Mouse (Mus musculus): ENCODE measurements around the gene Foxg1.

The Foxg1 gene

DNA sequence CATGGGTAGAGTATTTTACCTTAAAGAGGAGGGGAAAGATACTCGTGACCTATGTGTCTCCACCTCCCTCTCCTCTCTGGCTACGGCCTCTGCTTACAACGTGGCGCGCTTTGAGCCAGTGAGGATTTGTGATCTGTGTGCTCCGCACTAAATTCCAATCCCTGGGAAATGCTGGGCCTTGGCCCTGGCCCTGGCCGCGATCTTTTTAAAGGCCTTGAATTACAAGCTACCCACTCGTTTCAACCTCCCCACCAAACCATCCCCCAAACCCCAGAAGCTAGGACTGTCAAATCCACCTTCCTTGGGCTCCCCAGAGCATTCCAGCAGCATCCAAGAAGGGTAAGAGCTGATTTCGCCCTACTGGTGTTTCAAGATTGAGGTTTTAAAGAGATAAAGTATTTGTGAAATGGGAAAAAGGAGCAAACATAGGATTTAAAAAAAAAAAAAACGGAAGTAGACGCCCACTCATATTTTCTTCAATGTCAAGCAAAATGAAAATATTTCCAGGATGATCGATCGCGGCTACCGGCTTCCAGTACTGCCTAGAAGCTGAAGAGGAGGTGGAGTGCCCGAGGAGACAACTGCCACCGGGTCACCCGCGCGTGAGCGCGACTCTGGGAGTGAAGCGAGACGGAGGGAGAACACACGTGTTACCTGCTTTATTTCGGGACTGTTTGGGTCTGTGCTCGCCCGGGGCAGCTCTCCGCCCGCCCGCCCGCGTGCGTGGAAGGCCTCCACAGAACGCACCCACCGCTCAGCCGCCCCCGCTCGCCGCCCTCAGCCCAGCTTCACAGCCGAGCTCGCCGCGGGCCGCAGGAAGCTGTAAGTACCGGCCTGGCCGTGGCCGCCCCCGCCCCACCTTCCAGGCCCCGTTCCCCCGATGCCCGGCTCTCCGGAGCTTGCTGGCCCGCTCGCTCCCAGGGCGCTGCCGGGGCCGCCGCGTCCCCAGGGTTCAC lies at the start of gene Foxg1:
Gene Foxg1 (plus strand): TSS at position 96 of the 956 bp plus-strand sequence.
- DNase-seq, result no peak

DNA sequence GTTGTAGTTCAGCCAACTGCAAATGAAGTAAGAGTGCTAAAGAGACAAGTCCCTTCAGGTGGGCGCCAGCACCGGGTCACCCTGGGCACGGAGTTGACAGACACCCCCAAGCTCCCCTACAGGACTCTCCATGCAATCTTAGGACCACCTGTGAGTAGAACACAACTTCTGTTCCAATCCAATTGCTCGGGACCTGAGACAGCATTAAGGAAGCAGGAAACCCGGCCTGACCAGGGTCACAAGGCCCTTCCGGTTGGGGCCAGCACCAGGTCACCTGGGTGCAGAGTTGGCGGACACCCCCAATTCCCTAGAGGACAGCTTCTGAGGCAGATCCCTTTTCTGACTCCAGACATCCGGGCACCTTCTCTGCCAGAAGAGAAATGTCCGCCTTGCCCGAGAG lies 32.8 kb upstream of the Foxg1 start:
- no peak for DNase-seq

DNA sequence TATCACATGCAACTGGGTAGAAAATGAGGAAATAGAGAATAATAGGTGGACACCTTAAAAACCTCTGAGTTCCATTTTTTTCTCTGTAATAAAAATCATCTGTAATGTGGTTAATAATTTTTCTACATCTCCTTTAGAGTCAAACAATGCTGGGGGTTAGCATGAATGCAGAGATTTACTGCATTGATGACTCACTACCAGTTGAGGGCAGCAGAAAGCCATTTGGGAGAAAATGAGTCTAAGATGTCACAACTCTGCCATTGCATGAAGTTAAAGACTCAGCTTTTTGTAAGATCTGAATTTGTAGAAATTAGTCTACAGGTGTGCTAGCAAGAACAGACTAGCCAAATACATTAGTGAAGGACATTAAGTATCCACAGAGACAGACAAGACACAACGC lies 13.5 kb upstream of the Foxg1 start:
- no peak for DNase-seq

DNA sequence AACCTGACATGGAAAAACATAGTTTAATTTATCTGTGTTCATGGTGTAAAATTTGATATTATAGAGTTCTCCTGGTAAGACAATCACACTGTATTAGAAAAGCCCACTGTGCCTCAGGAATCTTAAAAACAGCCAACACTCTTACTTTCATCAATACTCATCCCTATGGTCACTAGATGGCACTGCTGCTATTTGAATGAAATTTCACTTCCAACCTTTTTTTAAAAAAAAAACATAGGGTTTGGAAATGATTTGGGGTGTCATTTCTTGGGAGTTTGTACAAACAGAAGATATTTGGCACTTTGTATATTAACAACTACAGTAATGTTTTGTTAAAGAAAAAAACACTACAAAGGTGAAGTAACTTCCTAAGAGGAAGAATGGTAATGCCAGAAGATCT lies 10.3 kb upstream of the Foxg1 start:
- DNase-seq, result no peak

DNA sequence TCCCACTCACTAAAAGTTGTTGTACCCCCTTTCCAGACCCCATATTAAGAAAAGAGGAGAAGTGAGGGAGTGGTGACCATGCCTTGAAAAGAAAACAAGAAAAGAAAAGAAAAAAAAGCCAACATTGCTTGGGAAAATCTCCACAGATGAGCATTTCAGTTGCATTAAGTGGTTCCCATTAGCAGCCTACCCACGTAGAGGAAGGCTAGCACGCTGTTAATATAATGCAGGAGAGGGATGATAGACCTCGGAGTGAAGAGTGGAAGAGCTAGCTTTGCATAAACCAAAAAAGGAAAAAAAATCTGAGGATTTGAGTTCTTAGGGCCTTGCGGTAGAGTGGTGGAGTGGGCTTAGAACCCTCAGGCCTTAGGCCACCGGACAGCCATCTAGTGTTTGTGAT lies 9.3 kb upstream of the Foxg1 start:
- no peak for DNase-seq

- DNase-seq, result no peak
Observed at GRCm38 (mm10) chr12:49373821-49374605, 8.4 kb upstream of the Foxg1 start.

DNA sequence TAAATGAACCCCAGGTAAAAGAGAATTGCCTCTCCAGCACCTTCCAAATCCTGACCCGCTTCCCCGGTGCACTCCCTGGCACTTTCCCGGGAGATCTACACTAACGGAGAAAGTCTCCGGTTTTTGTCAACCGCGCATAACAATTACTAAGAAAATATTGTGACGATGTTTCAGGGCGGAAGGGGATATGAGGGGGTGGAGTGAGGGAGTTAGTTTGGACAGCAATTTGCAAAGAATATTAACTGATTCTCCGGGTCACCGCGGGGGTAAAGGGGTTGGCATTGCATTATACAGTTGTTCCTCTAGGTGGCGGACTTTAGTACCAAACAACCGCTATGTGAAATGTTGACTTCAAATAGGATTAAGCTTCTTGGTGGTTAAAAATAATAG lies 7.9 kb upstream of the Foxg1 start:
- no peak for DNase-seq

GRCm38 (mm10) chr12:49375427-49376317 lies 6.8 kb upstream of the Foxg1 start:
- DNase-seq, result no peak

- DNase-seq, result no peak
Observed at GRCm38 (mm10) chr12:49376318-49376992, 6.0 kb upstream of the Foxg1 start.

DNA sequence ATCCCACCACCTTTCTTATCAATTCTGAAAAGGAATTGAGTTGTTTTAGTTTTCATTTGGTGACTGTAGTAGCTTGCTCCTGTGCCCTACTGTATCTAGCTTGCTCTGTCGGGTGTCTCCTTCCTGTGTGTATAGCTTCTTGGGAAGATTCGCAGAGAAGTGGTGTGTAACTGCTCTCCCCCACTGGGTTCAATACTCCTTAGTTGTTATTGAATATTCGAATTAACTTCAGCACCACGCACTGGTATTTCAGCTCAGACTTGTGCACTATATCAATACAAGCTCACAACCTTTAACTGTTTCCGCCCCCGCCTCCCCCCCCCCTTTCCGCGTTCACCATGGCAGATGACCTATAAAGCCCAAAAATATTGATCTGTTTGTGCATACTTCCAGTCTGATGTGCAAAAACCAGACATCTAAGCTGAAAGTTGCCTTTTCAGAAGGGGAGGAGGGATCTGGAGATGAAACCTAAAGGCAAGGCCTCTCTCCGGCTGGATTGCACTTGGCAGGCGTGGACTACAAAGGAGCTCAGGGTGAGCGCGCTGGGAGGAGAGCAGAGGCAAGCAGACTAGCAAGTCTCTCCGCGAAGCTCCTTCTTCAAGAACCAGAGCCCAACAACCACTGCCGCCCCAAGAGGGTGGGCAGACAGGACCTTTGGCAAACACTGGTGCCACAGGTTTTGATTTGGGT lies 5.0 kb upstream of the Foxg1 start:
- DNase-seq, result no peak

DNA sequence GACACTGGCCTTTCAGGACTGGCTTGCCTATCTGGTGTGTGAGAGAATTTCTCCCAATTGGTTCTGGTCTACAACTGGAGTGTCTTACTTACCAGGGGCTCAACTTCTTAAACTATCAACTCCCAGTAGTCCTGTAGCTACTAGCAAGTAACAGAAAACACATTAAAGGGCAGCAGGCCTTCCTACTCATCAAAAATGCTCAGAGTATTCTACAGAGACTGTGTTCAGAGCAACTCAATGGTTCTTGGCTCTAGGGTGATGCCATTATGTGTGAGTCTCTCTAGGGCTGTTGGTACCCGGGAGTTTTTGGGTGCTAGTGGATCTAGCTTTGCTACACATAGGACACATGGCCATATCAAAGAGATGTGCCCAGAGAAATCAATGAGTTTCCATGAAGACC lies 3.5 kb upstream of the Foxg1 start:
- no peak for DNase-seq

GRCm38 (mm10) chr12:49379446-49379845 lies 3.0 kb upstream of the Foxg1 start:
- DNase-seq, result no peak

GRCm38 (mm10) chr12:49380442-49380841 lies 2.0 kb upstream of the Foxg1 start:
- no peak for DNase-seq

GRCm38 (mm10) chr12:49381031-49381525 lies 1.4 kb upstream of the Foxg1 start:
- DNase-seq, result no peak

GRCm38 (mm10) chr12:49381721-49382365 lies 617 bp upstream of the Foxg1 start:
- no peak for DNase-seq

GRCm38 (mm10) chr12:49383521-49384133 lies 1.2 kb downstream of the Foxg1 start:
- no peak for DNase-seq

- DNase-seq, result no peak
Observed at GRCm38 (mm10) chr12:49384295-49384875, 1.9 kb downstream of the Foxg1 start.

DNA sequence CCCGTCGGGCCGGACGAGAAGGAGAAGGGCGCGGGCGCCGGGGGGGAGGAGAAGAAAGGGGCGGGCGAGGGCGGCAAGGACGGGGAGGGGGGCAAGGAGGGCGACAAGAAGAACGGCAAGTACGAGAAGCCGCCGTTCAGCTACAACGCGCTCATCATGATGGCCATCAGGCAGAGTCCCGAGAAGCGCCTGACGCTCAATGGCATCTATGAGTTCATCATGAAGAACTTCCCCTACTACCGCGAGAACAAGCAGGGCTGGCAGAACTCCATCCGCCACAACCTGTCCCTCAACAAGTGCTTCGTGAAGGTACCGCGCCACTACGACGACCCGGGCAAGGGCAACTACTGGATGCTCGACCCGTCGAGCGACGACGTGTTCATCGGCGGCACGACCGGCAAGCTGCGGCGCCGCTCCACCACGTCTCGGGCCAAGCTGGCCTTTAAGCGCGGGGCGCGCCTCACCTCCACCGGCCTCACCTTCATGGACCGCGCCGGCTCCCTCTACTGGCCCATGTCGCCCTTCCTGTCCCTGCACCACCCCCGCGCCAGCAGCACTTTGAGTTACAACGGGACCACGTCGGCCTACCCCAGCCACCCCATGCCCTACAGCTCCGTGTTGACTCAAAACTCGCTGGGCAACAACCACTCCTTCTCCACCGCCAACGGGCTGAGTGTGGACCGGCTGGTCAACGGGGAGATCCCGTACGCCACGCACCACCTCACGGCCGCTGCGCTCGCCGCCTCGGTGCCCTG lies 2.6 kb downstream of the Foxg1 start, which contains the start of gene Gm43517:
Gene Gm43517 (plus strand): TSS at position 299 of the 755 bp plus-strand sequence.
- DNase-seq, result no peak

DNA sequence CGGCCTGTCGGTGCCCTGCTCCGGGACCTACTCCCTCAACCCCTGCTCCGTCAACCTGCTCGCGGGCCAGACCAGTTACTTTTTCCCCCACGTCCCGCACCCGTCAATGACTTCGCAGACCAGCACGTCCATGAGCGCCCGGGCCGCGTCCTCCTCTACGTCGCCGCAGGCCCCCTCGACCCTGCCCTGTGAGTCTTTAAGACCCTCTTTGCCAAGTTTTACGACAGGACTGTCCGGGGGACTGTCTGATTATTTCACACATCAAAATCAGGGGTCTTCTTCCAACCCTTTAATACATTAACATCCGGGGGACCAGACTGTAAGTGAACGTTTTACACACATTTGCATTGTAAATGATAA lies 3.2 kb downstream of the Foxg1 start:
- DNase-seq, result no peak
